Mouse (Mus musculus): ENCODE results near the gene Mtmr14. TPM values are rescaled to one million over a fixed set of nuclear protein-coding genes. Genes with fewer than 3 reads are reported as not detected.
A peak's percentile ranks its signal among the peaks of the same experiment; 100 is the strongest.

Mtmr14 gene
- polyA plus RNA-seq, 1 experiment from 2014 or later: 53.5 TPM

DNA sequence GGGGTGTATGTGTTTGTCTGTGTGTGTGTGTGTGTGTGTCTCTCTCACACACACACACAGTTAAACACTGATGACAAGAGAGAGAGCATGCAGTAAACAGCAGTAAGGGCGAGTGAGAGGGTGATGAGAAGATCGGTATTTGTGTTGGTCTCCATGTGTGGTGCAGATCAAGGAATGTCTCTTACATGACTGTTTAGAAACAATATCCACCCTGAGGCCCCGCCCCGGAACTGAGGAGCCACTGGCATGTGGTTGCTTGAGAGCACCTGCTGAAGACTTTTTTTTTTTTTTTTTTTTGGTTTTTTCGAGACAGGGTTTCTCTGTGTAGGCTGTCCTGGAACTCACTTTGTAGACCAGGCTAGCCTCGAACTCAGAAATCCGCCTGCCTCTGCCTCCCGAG lies 26.8 kb downstream of the Mtmr14 start:
- H3K4me3 ChIP-seq (ENCODE audit: low read depth, low read length): no peak overlapping the region
- peaks cover 8% of the 10 kb centered on the region for H3K36me3 ChIP-seq (ENCODE audit: control insufficient read depth, insufficient read depth, low read length)
- H3K27ac ChIP-seq (ENCODE audit: low read depth, low read length): no peak overlapping the region
- no peaks in the 10 kb centered on the region for H3K4me1 ChIP-seq (ENCODE audit: control insufficient read depth, insufficient read depth, low read length)
- H3K9ac ChIP-seq (ENCODE audit: low read length): no peak overlapping the region
- WGBS: 95% methylated on average over 8 of the region's 8 CpGs
- no peaks in the 10 kb centered on the region for H3K27me3 ChIP-seq (ENCODE audit: control insufficient read depth, insufficient read depth, low read length)
- DNase-seq (ENCODE audit: low spot score) (no peak), ATAC-seq (ENCODE audit: insufficient read depth, low FRiP score, low TSS enrichment) (no peak)
- no peaks in the 10 kb centered on the region for H3K9me3 ChIP-seq (ENCODE audit: control insufficient read depth, low read length)
- H3K4me2 ChIP-seq (ENCODE audit: low read depth): no peak overlapping the region

GRCm38 (mm10) chr6:113266996-113267655 lies 29.5 kb downstream of the Mtmr14 start:
- H3K9ac ChIP-seq (ENCODE audit: low read length): no peak overlapping the region
- WGBS: 87% methylated on average over 7 of the region's 7 CpGs
- no peak overlapping the region for H3K4me3 ChIP-seq (ENCODE audit: low read depth, low read length)
- H3K4me2 ChIP-seq (ENCODE audit: low read depth): no peak overlapping the region
- H3K4me1 ChIP-seq (ENCODE audit: control insufficient read depth, insufficient read depth, low read length): no peaks in the 10 kb centered on the region
- no peaks in the 10 kb centered on the region for H3K9me3 ChIP-seq (ENCODE audit: control insufficient read depth, low read length)
- no peak for DNase-seq (ENCODE audit: low spot score)
- H3K27ac ChIP-seq (ENCODE audit: low read depth, low read length): no peak overlapping the region
- H3K36me3 ChIP-seq (ENCODE audit: control insufficient read depth, insufficient read depth, low read length): peaks cover 16% of the 10 kb centered on the region
- H3K27me3 ChIP-seq (ENCODE audit: control insufficient read depth, insufficient read depth, low read length): no peaks in the 10 kb centered on the region
- no peak for ATAC-seq (ENCODE audit: insufficient read depth, low FRiP score, low TSS enrichment)

GRCm38 (mm10) chr6:113267988-113268387 lies 30.3 kb downstream of the Mtmr14 start:
- H3K4me1 ChIP-seq (ENCODE audit: control insufficient read depth, insufficient read depth, low read length): no peaks in the 10 kb centered on the region
- no peaks in the 10 kb centered on the region for H3K27me3 ChIP-seq (ENCODE audit: control insufficient read depth, insufficient read depth, low read length)
- H3K4me3 ChIP-seq (ENCODE audit: low read depth, low read length): no peak overlapping the region
- no peak overlapping the region for H3K9ac ChIP-seq (ENCODE audit: low read length)
- H3K4me2 ChIP-seq (ENCODE audit: low read depth): no peak overlapping the region
- H3K27ac ChIP-seq (ENCODE audit: low read depth, low read length): no peak overlapping the region
- WGBS: 93% methylated on average over 1 of the region's 1 CpGs
- H3K36me3 ChIP-seq (ENCODE audit: control insufficient read depth, insufficient read depth, low read length): peaks cover 13% of the 10 kb centered on the region
- no peak for DNase-seq (ENCODE audit: low spot score)
- H3K9me3 ChIP-seq (ENCODE audit: control insufficient read depth, low read length): no peaks in the 10 kb centered on the region
- no peak for ATAC-seq (ENCODE audit: insufficient read depth, low FRiP score, low TSS enrichment)

- H3K36me3 ChIP-seq (ENCODE audit: control insufficient read depth, insufficient read depth, low read length): peaks cover 15% of the 10 kb centered on the region
- 87% methylated on average over 3 of the region's 3 CpGs for WGBS
Measured at GRCm38 (mm10) chr6:113272365-113272764, 34.7 kb downstream of the Mtmr14 start.

DNA sequence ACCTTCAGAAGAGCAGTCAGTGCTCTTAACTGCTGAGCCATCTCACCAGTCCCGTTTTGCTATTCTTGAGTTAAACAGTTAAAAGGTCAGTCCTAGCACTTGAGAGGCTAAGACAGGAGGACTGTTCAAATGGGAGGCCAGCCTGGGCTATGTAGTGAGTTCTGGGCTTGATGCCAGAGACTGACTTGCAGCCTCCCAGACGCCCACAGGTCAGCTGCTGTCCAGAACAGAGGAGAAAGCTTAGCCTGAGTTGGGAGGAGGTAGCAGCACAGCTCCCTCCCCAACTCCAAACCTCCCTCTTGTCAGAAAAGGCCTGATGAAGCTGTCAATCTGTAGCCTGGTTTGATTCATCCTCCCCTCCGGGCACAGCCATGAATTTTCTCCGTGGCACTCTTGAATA lies 39.2 kb downstream of the Mtmr14 start:
- Histone ChIP-seq H3K4me3 (ENCODE audit: low read depth, low read length) (no peak overlapping the region), H3K36me3 (ENCODE audit: control insufficient read depth, insufficient read depth, low read length) (peaks cover 6% of the 10 kb centered on the region; the same call in 1 of the 2 replicates), H3K27ac (ENCODE audit: low read depth, low read length) (no peak overlapping the region), H3K9me3 (ENCODE audit: control insufficient read depth, low read length) (no peaks in the 10 kb centered on the region), H3K4me1 (ENCODE audit: control insufficient read depth, insufficient read depth, low read length) (no peaks in the 10 kb centered on the region), H3K9ac (ENCODE audit: low read length) (no peak overlapping the region), H3K27me3 (ENCODE audit: control insufficient read depth, insufficient read depth, low read length) (0 out of 2 replicates have a peak, but pooled peaks cover 3% of the 10 kb centered on the region), H3K4me2 (ENCODE audit: low read depth) (no peak overlapping the region)
- 85% methylated on average over 4 of the region's 4 CpGs for WGBS
- no peak for ATAC-seq (ENCODE audit: insufficient read depth, low FRiP score, low TSS enrichment)
- no peak for DNase-seq (ENCODE audit: low spot score)

More at GRCm38 (mm10) chr6:113272365-113272764, 34.7 kb downstream of the Mtmr14 start:
- DNase-seq (ENCODE audit: low spot score) (no peak), ATAC-seq (ENCODE audit: insufficient read depth, low FRiP score, low TSS enrichment) (no peak)
- no peaks in the 10 kb centered on the region for H3K9me3 ChIP-seq (ENCODE audit: control insufficient read depth, low read length)
- H3K27me3 ChIP-seq (ENCODE audit: control insufficient read depth, insufficient read depth, low read length): no peaks in the 10 kb centered on the region
- H3K9ac ChIP-seq (ENCODE audit: low read length): no peak overlapping the region
- H3K4me3 ChIP-seq (ENCODE audit: low read depth, low read length): no peak overlapping the region
- H3K4me1 ChIP-seq (ENCODE audit: control insufficient read depth, insufficient read depth, low read length): no peaks in the 10 kb centered on the region
- no peak overlapping the region for H3K4me2 ChIP-seq (ENCODE audit: low read depth)
- no peak overlapping the region for H3K27ac ChIP-seq (ENCODE audit: low read depth, low read length)

GRCm38 (mm10) chr6:113281676-113282075 lies 44.0 kb downstream of the Mtmr14 start:
- no peak overlapping the region for H3K4me2 ChIP-seq (ENCODE audit: low read depth)
- 67% methylated on average over 6 of the region's 6 CpGs for WGBS
- ATAC-seq (ENCODE audit: insufficient read depth, low FRiP score, low TSS enrichment) (no peak), DNase-seq (ENCODE audit: low spot score) (no peak)
- no peaks in the 10 kb centered on the region for H3K4me1 ChIP-seq (ENCODE audit: control insufficient read depth, insufficient read depth, low read length)
- no peak overlapping the region for H3K27ac ChIP-seq (ENCODE audit: low read depth, low read length)
- no peaks in the 10 kb centered on the region for H3K36me3 ChIP-seq (ENCODE audit: control insufficient read depth, insufficient read depth, low read length)
- no peak overlapping the region for H3K9ac ChIP-seq (ENCODE audit: low read length)
- H3K9me3 ChIP-seq (ENCODE audit: control insufficient read depth, low read length): no peaks in the 10 kb centered on the region
- peaks cover 26% of the 10 kb centered on the region for H3K27me3 ChIP-seq (ENCODE audit: control insufficient read depth, insufficient read depth, low read length)
- H3K4me3 ChIP-seq (ENCODE audit: low read depth, low read length): no peak overlapping the region

DNA sequence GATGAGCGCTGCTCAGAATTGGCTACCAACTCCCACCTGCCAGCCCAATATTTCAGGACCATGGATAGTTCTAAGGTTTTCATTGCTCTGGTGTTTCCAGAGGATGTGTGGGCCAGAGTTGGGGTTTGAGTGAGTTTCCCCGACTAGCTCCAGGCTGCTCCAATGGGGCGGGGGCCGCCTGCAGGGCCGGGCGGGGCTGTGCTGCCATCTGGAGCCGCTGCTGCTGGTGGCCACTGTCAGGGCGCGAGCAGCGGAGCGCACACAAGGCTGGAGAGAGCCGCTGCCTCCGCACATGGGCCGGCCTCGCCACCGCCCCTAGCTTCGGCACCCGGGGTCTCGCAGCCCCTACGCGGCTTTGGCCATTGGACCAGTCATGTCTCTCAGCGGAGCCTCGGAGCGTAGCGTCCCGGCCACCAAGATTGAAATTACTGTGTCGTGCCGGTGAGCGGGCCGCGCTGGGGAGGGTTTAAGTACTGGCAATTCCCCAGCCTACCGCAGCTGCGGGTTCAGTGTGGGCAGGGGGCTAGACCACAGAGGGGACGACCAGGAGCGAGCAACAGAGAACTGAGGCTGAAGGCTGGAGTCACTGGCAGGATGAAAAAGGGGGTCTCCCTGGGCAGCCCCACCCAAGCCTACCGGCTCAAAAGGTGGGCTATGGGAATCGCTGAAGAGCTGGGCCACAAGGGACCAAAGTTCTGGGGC lies 44.6 kb downstream of the Mtmr14 start, which contains the start of gene Cpne9:
Gene Cpne9 (plus strand): TSS at position 207 of the 702 bp plus-strand sequence.
- peak; percentile 70 for DNase-seq (ENCODE audit: low spot score)
- H3K4me2 ChIP-seq (ENCODE audit: low read depth): peak within 1 kb of the TSS; percentile 35
- no peaks in the 10 kb centered on the region for H3K36me3 ChIP-seq (ENCODE audit: control insufficient read depth, insufficient read depth, low read length)
- no peaks in the 10 kb centered on the region for H3K4me1 ChIP-seq (ENCODE audit: control insufficient read depth, insufficient read depth, low read length)
- H3K9ac ChIP-seq (ENCODE audit: low read length): 0 out of 2 replicates have a peak within 1 kb of the TSS, but pooled peaks have one; percentile 14
- no peaks in the 10 kb centered on the region for H3K9me3 ChIP-seq (ENCODE audit: control insufficient read depth, low read length)
- no peak within 1 kb of the TSS for H3K27ac ChIP-seq (ENCODE audit: low read depth, low read length)
- under 1% methylated on average over 37 of the region's 37 CpGs for WGBS
- ATAC-seq (ENCODE audit: insufficient read depth, low FRiP score, low TSS enrichment): peak; percentile 65
- H3K4me3 ChIP-seq (ENCODE audit: low read depth, low read length): 0 out of 2 replicates have a peak within 1 kb of the TSS, but pooled peaks have one; percentile 3
- H3K27me3 ChIP-seq (ENCODE audit: control insufficient read depth, insufficient read depth, low read length): peaks cover 26% of the 10 kb centered on the region

- 0 out of 2 replicates have a peak overlapping the region, but pooled peaks have one; percentile 14 for H3K9ac ChIP-seq (ENCODE audit: low read length)
- 0 out of 2 replicates have a peak, but pooled peaks have one; percentile 6 for ATAC-seq (ENCODE audit: insufficient read depth, low FRiP score, low TSS enrichment)
- DNase-seq (ENCODE audit: low spot score): no peak
- H3K36me3 ChIP-seq (ENCODE audit: control insufficient read depth, insufficient read depth, low read length): no peaks in the 10 kb centered on the region
- under 1% methylated on average over 22 of the region's 22 CpGs for WGBS
- H3K4me3 ChIP-seq (ENCODE audit: low read depth, low read length): no peak overlapping the region
- no peaks in the 10 kb centered on the region for H3K4me1 ChIP-seq (ENCODE audit: control insufficient read depth, insufficient read depth, low read length)
- peaks cover 26% of the 10 kb centered on the region for H3K27me3 ChIP-seq (ENCODE audit: control insufficient read depth, insufficient read depth, low read length)
- H3K27ac ChIP-seq (ENCODE audit: low read depth, low read length): no peak overlapping the region
- no peaks in the 10 kb centered on the region for H3K9me3 ChIP-seq (ENCODE audit: control insufficient read depth, low read length)
- 0 out of 2 replicates have a peak overlapping the region, but pooled peaks have one; percentile 19 for H3K4me2 ChIP-seq (ENCODE audit: low read depth)
Measured at GRCm38 (mm10) chr6:113282969-113283368, 45.3 kb downstream of the Mtmr14 start.

Data from neural tube, embryonic 11.5 days (tissue).